Mouse (Mus musculus) lung, embryonic 14.5 days (tissue): ENCODE measurements around the gene Dcst2. TPM values are rescaled to one million over a fixed set of nuclear protein-coding genes. Genes with fewer than 3 reads are reported as not detected.

ENCODE experiments used
- ATAC-seq: fragments of 200-750 bp; cut with Nextera tagmentation; 2 replicates; pipeline ENCODE4 v1.8.0; 2017; ENCODE audit warnings: mild to moderate bottlenecking, moderate TSS enrichment, moderate library complexity; ENCODE audit not compliant: insufficient read depth
- DNase-seq: peaks from one replicate; pipeline ENCODE4 v3.0.0-alpha.2; 2015
- H3K27ac ChIP-seq: fragments of 300-500 bp; sonication (generic); 2 replicates; pipeline ENCODE4 v1.5.1; 2014; ENCODE audit warnings: low read depth, mild to moderate bottlenecking, moderate library complexity
- H3K27me3 ChIP-seq: fragments of 300-500 bp; sonication (generic); 2 replicates; pipeline ENCODE4 v1.6.1; 2014; ENCODE audit warnings: low read length, control low read depth; ENCODE audit not compliant: insufficient read depth
- H3K36me3 ChIP-seq: fragments of 300-500 bp; sonication (generic); 2 replicates; pipeline ENCODE4 v1.6.1; 2014; ENCODE audit warnings: control low read depth; ENCODE audit not compliant: insufficient read depth
- H3K4me1 ChIP-seq: fragments of 300-500 bp; sonication (generic); 2 replicates; pipeline ENCODE4 v1.6.1; 2014; ENCODE audit warnings: antibody characterized with exemption, control low read depth; ENCODE audit not compliant: insufficient read depth
- H3K4me2 ChIP-seq: fragments of 300-500 bp; sonication (generic); 2 replicates; pipeline ENCODE4 v1.6.1; 2014; ENCODE audit warnings: mild to moderate bottlenecking
- H3K4me3 ChIP-seq: fragments of 300-500 bp; sonication (generic); 2 replicates; pipeline ENCODE4 v1.5.1; 2014; ENCODE audit warnings: low read depth, low read length
- H3K9ac ChIP-seq: fragments of 300-500 bp; sonication (generic); 2 replicates; pipeline ENCODE4 v1.6.1; 2014
- H3K9me3 ChIP-seq: fragments of 300-500 bp; sonication (generic); 2 replicates; pipeline ENCODE4 v1.6.1; 2016; ENCODE audit warnings: low read depth, low read length, control low read depth
- CTCF ChIP-seq: IDR thresholded peaks from 2 replicates; pipeline ENCODE4 v1.5.1; 2016; ENCODE audit warnings: antibody characterized with exemption, low read depth
- WGBS: fragments of 180-500 bp; shearing (Covaris S2); extraction: QIAGEN DNeasy Blood & Tissue Kit; methylation state at CpG from one replicate; pipeline ENCODE4 v1.1.7; 2014; 5-methylcytosine and 5-hydroxymethylcytosine counted together
- polyA plus RNA-seq: library from polyadenylated mRNA; unstranded; fragments of >200 nt; fragmentation: Nextera tagmentation; extraction: Ambion mirVana; gene quantifications from 2 replicates; pipeline ENCODE4 v1.2.1, GENCODE M21; 2014

The Dcst2 gene
- polyA plus RNA-seq, 1 experiment from 2014 or later, result 0.17 TPM

DNA sequence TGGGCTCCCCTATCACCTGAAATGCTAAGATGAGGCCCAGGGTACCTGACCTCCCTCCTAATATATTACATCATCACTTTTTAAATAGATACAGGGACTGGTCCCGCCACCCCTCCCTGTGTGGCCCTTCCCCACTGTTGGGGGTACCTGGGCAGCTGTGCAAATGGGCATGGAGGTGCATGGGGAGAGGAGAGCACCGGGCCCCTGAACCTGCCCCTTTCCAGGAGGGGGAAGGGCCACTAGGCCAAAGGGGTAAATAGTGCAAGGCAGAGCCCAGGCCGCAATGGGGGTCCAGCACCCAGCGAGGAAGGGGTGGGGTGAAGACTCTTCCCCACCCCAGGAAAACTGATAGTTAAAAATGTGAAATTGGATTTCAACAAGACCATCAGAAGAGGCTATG lies 16.1 kb downstream of the Dcst2 start:
- peak overlapping the region; percentile 52 for H3K4me3 ChIP-seq
- peak; percentile 16; the same call in 1 of the 2 replicates for ATAC-seq
- H3K9me3 ChIP-seq, result no peaks in the 10 kb centered on the region
- H3K4me1 ChIP-seq, result no peaks in the 10 kb centered on the region
- no peak for TF ChIP-seq CTCF
- H3K27me3 ChIP-seq, result no peaks in the 10 kb centered on the region
- no peak overlapping the region for H3K9ac ChIP-seq
- no peak for DNase-seq
- H3K36me3 ChIP-seq, result peaks cover 10% of the 10 kb centered on the region; the same call in 1 of the 2 replicates
- peak overlapping the region; percentile 76 for H3K4me2 ChIP-seq
- peak overlapping the region; percentile 42; the same call in 1 of the 2 replicates for H3K27ac ChIP-seq
- 61% methylated on average over 4 of the region's 4 CpGs for WGBS

- H3K27ac ChIP-seq, result peak overlapping the region; percentile 54; the same call in 1 of the 2 replicates
- 1% methylated on average over 28 of the region's 29 CpGs for WGBS
- ATAC-seq, result peak; percentile 95
These were observed 16.8 kb downstream of the Dcst2 start for GRCm38 (mm10) chr3:89378394-89379067.

DNA sequence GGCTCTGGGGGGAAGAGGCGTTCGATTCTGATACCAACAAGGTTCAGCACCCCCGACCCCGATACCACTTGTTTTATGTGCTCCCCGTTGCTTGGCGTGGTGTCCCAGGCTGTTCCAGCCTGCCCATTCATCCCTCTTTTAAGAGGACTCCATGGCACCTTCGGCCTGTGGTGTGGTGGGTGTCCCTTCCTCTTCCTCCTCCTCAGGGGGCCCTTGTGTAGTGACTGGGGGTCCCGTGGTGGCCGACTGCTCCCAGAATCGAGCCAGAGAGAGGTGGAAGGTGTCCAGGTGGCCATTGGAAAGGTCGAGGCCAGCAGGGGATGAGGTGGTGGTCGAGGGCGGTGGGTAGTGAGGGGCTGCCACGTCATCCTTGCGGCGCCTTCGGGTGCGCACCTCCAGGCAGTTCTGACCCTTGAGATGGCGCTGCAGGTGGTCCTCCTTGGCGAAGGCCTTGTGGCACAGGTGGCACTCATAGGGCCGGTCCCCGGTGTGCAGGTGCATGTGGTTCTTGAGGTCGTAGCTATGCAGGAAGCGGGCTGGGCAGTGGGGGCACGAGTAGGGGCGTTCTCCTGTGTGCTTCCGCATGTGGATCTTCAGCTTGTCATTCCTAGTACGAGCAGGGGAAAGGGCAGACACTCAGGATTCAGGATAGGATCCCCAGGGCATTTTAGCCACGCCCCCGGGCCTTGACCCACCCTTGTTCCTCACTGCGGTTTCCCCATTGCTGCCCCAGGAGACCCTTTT lies 17.8 kb downstream of the Dcst2 start:
- Histone ChIP-seq H3K36me3 (peaks cover 10% of the 10 kb centered on the region; the same call in 1 of the 2 replicates), H3K4me3 (no peak overlapping the region), H3K27ac (no peak overlapping the region), H3K9me3 (no peaks in the 10 kb centered on the region), H3K4me1 (no peaks in the 10 kb centered on the region), H3K27me3 (no peaks in the 10 kb centered on the region), H3K4me2 (peak overlapping the region; percentile 76), H3K9ac (no peak overlapping the region)
- no peak for TF ChIP-seq CTCF
- no peak for DNase-seq
- 85% methylated on average over 31 of the region's 31 CpGs for WGBS
- no peak for ATAC-seq

More at GRCm38 (mm10) chr3:89378394-89379067, 16.8 kb downstream of the Dcst2 start:
- peak overlapping the region; percentile 52 for H3K4me3 ChIP-seq
- no peaks in the 10 kb centered on the region for H3K4me1 ChIP-seq
- no peaks in the 10 kb centered on the region for H3K27me3 ChIP-seq
- peak; percentile 97 for TF ChIP-seq CTCF
- H3K9ac ChIP-seq, result peak overlapping the region; percentile 62
- peak overlapping the region; percentile 76 for H3K4me2 ChIP-seq
- DNase-seq, result peak; percentile 87
- H3K36me3 ChIP-seq, result peaks cover 10% of the 10 kb centered on the region; the same call in 1 of the 2 replicates
- no peaks in the 10 kb centered on the region for H3K9me3 ChIP-seq

DNA sequence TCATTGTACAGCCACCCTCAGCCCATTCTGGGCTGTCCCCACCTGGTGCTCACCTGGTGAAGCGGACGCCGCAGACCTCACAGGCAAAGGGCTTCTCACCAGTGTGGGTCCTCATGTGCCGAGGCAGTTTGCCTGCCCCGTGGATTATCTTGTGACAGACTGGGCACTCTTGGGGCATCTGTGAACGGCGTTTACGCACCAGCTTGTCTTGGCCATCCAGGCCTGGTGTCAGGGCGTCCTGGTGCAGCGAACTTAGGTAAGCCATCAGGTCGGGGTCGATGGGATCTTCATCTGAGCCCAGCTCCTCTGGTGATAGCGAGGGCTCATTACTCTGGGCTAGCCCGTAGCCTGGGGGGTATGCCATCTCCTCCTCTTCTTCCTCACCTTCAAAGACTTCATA lies 18.5 kb downstream of the Dcst2 start:
- Histone ChIP-seq H3K4me2 (no peak overlapping the region), H3K36me3 (peaks cover 10% of the 10 kb centered on the region; the same call in 1 of the 2 replicates), H3K4me1 (peaks cover under 1% of the 10 kb centered on the region; the same call in 1 of the 2 replicates), H3K27ac (no peak overlapping the region), H3K27me3 (no peaks in the 10 kb centered on the region), H3K4me3 (no peak overlapping the region), H3K9ac (no peak overlapping the region), H3K9me3 (no peaks in the 10 kb centered on the region)
- WGBS, result 90% methylated on average over 14 of the region's 14 CpGs
- no peak for TF ChIP-seq CTCF
- ATAC-seq (no peak), DNase-seq (no peak)

DNA sequence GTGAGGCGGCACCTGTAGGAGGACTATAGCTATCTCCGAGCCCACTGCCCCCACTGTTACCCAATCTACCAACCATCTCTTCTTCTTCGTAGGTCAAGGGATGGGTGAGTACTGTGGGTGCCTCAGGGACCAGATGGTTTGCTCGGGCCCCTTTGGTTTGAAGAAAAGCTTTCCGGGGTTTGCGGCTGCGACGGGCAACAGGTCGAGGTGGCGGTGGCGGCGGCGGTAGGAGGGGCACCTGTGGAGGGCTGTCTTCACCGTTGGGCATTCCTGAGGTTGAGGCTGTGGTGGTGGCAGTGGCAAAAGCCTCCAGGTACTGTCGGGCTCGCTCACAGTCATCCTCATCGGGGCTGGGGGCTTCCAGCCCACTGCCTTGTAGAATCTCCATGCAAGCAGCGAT lies 18.9 kb downstream of the Dcst2 start:
- H3K36me3 ChIP-seq, result peaks cover 10% of the 10 kb centered on the region; the same call in 1 of the 2 replicates
- ATAC-seq, result no peak
- TF ChIP-seq CTCF, result no peak
- no peak overlapping the region for H3K9ac ChIP-seq
- 88% methylated on average over 18 of the region's 18 CpGs for WGBS
- no peak overlapping the region for H3K4me3 ChIP-seq
- no peak for DNase-seq
- H3K4me1 ChIP-seq, result peaks cover 3% of the 10 kb centered on the region; the same call in 1 of the 2 replicates
- no peak overlapping the region for H3K27ac ChIP-seq
- no peaks in the 10 kb centered on the region for H3K9me3 ChIP-seq
- H3K4me2 ChIP-seq, result no peak overlapping the region
- H3K27me3 ChIP-seq, result no peaks in the 10 kb centered on the region

- no peak for ATAC-seq
- DNase-seq, result no peak
- Histone ChIP-seq H3K4me2 (no peak overlapping the region), H3K9me3 (no peaks in the 10 kb centered on the region), H3K4me3 (no peak overlapping the region), H3K9ac (no peak overlapping the region), H3K4me1 (peaks cover 3% of the 10 kb centered on the region; the same call in 1 of the 2 replicates), H3K36me3 (peaks cover 10% of the 10 kb centered on the region; the same call in 1 of the 2 replicates), H3K27me3 (no peaks in the 10 kb centered on the region), H3K27ac (no peak overlapping the region)
- no peak for TF ChIP-seq CTCF
- WGBS, result 64% methylated on average over 11 of the region's 11 CpGs
These were observed 19.5 kb downstream of the Dcst2 start for GRCm38 (mm10) chr3:89381233-89381632.
